Mouse (Mus musculus) liver, embryonic 13.5 days (tissue): ENCODE measurements at regions not wholly inside any gene's neighbourhood (a gene's known extent, or its start where the extent isn't known, plus 50 kb on each side); places are given as distances from the start of the nearest gene placed in this dataset.

Source experiments
- ATAC-seq: fragments of 200-750 bp; cut with Nextera tagmentation; 2 replicates; pipeline ENCODE4 v1.8.0; 2017; ENCODE audit warnings: low read depth, mild to moderate bottlenecking, moderate number of reproducible peaks, moderate library complexity
- DNase-seq: peaks from one replicate; pipeline ENCODE4 v3.0.0; 2022
- H3K27ac ChIP-seq: fragments of 300-500 bp; sonication (generic); 2 replicates; pipeline ENCODE4 v1.5.1; 2015; ENCODE audit warnings: moderate library complexity, mild to moderate bottlenecking, inconsistent platforms
- H3K27me3 ChIP-seq: fragments of 300-500 bp; sonication (generic); 2 replicates; pipeline ENCODE4 v1.6.1; 2015; ENCODE audit warnings: mild to moderate bottlenecking, inconsistent platforms
- H3K36me3 ChIP-seq: fragments of 300-500 bp; sonication (generic); 2 replicates; pipeline ENCODE4 v1.6.1; 2015; ENCODE audit warnings: mild to moderate bottlenecking, inconsistent platforms
- H3K4me1 ChIP-seq: fragments of 300-500 bp; sonication (generic); replicated peaks from 2 replicates; pipeline ENCODE4 v1.6.1; 2015; ENCODE audit warnings: inconsistent platforms
- H3K4me2 ChIP-seq: fragments of 300-500 bp; sonication (generic); 2 replicates; pipeline ENCODE4 v1.6.1; 2015; ENCODE audit warnings: inconsistent platforms, mild to moderate bottlenecking, moderate library complexity
- H3K4me3 ChIP-seq: fragments of 300-500 bp; sonication (generic); replicated peaks from 2 replicates; pipeline ENCODE4 v1.5.1; 2015; ENCODE audit warnings: mild to moderate bottlenecking, inconsistent platforms
- H3K9ac ChIP-seq: fragments of 300-500 bp; sonication (generic); 2 replicates; pipeline ENCODE4 v1.6.1; 2015; ENCODE audit warnings: mild to moderate bottlenecking, inconsistent platforms
- H3K9me3 ChIP-seq: fragments of 300-500 bp; sonication (generic); replicated peaks from 2 replicates; pipeline ENCODE4 v1.6.1; 2016; ENCODE audit warnings: inconsistent platforms
- WGBS: fragments of 180-500 bp; shearing (Covaris S2); methylation state at CpG from one replicate; pipeline ENCODE4 v1.1.7; 2015; ENCODE audit not compliant: insufficient replicate concordance; 5-methylcytosine and 5-hydroxymethylcytosine counted together

DNA sequence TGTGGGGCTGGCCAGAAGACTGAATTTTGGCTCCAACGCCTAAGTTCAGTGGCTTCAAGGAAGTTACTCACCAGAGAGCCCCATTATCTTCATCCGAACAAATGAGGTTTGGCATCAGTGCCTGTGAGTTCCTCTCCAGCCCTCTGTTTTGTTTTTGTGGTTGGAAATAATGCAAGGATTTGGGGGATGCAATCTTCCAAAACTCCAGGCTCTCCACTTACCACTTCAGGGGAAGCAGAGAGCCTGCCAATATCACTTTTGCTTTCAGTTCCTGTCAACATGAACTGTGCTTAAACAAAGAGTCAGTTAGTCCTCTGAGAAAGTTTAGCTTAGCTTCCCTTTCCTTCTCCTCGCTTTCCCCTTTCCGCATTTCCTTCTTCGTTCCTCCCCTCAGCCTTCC, 189.4 kb upstream of the Hmga2 start:
- Histone ChIP-seq H3K27me3 (no peaks in the 10 kb centered on the region), H3K4me2 (no peak overlapping the region), H3K4me1 (0 out of 2 replicates have a peak, but pooled peaks cover 7% of the 10 kb centered on the region), H3K9ac (no peak overlapping the region), H3K9me3 (no peaks in the 10 kb centered on the region), H3K36me3 (no peaks in the 10 kb centered on the region), H3K4me3 (no peak overlapping the region), H3K27ac (no peak overlapping the region)
- DNase-seq (no peak), ATAC-seq (no peak)
- WGBS = 16% methylated on average over 5 of the region's 5 CpGs

DNA sequence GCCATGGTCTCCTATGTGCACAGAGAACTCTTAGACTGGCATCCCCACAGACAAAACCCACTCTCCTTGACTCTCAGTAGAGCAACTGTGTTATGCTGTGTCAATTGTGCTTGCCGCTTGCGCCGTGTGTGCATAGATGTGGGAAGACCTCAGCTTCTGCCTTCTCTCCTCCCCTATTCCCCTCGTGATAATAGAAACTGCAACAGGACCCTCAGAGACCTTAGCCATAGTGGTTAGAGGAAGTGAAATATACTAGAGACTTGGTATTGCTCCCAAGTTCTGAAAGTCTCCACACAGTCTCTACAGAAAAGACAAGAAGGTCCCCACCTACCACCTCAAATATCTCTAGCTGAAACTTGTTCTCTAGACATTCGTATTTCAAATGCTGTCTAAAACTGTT, 188.2 kb upstream of the Hmga2 start:
- H3K9ac ChIP-seq = no peak overlapping the region
- H3K4me3 ChIP-seq = no peak overlapping the region
- no peak overlapping the region for H3K27ac ChIP-seq
- no peaks in the 10 kb centered on the region for H3K36me3 ChIP-seq
- no peak overlapping the region for H3K4me2 ChIP-seq
- DNase-seq (no peak), ATAC-seq (no peak)
- H3K9me3 ChIP-seq = no peaks in the 10 kb centered on the region
- H3K27me3 ChIP-seq = no peaks in the 10 kb centered on the region
- WGBS = 64% methylated on average over 5 of the region's 5 CpGs
- H3K4me1 ChIP-seq = 0 out of 2 replicates have a peak, but pooled peaks cover 7% of the 10 kb centered on the region

GRCm38 (mm10) chr10:120663396-120663795, 187.1 kb upstream of the Hmga2 start:
- Histone ChIP-seq H3K4me2 (no peak overlapping the region), H3K4me1 (0 out of 2 replicates have a peak, but pooled peaks cover 7% of the 10 kb centered on the region), H3K36me3 (no peaks in the 10 kb centered on the region), H3K9me3 (no peaks in the 10 kb centered on the region), H3K27me3 (no peaks in the 10 kb centered on the region), H3K27ac (no peak overlapping the region), H3K4me3 (no peak overlapping the region), H3K9ac (no peak overlapping the region)
- ATAC-seq (no peak), DNase-seq (no peak)
- WGBS = 61% methylated on average over 11 of the region's 11 CpGs

GRCm38 (mm10) chr10:120660503-120660902, 184.2 kb upstream of the Hmga2 start:
- H3K4me2 ChIP-seq = no peak overlapping the region
- H3K27ac ChIP-seq = no peak overlapping the region
- ATAC-seq (no peak), DNase-seq (no peak)
- no peaks in the 10 kb centered on the region for H3K36me3 ChIP-seq
- no peak overlapping the region for H3K4me3 ChIP-seq
- 48% methylated on average over 6 of the region's 6 CpGs for WGBS
- H3K9ac ChIP-seq = no peak overlapping the region
- H3K27me3 ChIP-seq = no peaks in the 10 kb centered on the region
- 0 out of 2 replicates have a peak, but pooled peaks cover 2% of the 10 kb centered on the region for H3K4me1 ChIP-seq
- no peaks in the 10 kb centered on the region for H3K9me3 ChIP-seq

DNA sequence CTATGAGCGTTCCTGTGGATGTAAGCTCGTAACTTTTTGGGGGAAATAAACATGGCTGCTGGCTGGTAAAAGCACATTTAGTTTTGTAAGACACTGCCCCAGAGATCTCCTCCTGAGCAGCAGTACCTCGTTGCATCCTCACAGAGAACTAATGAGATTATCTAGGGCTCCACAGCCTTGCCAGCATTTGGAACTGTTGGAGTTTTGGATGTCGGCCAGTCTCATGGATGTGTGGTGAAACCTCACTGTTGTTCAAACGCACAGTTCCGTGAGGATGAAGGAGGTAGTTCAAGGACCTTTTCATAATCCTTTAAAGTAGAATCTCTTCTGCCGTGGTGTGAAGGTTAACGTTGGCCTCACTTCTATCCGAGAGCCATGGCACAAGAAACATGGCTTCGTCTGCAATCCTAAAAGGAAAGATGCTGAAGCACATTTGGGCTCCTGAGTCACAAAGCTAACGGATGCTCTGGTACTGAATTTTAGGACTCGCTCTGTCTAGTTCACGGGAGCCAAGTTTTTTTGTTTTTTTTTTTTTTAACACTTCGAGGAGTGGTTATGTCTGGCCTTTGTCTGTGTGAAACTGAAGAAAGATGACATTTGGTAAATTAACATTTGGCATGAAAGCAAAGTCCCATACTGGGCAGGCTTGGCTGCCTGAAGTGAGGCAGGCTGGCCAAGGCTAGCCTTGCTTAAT, 179.1 kb upstream of the Hmga2 start:
- 0 out of 2 replicates have a peak, but pooled peaks cover 3% of the 10 kb centered on the region for H3K4me1 ChIP-seq
- ATAC-seq (no peak), DNase-seq (no peak)
- no peaks in the 10 kb centered on the region for H3K36me3 ChIP-seq
- WGBS = 70% methylated on average over 14 of the region's 14 CpGs
- H3K4me2 ChIP-seq = no peak overlapping the region
- no peak overlapping the region for H3K4me3 ChIP-seq
- H3K27ac ChIP-seq = no peak overlapping the region
- no peaks in the 10 kb centered on the region for H3K9me3 ChIP-seq
- no peak overlapping the region for H3K9ac ChIP-seq
- no peaks in the 10 kb centered on the region for H3K27me3 ChIP-seq

- no peaks in the 10 kb centered on the region for H3K27me3 ChIP-seq
- H3K4me2 ChIP-seq = no peak overlapping the region
- no peak overlapping the region for H3K27ac ChIP-seq
- H3K9ac ChIP-seq = no peak overlapping the region
- H3K4me1 ChIP-seq = 0 out of 2 replicates have a peak, but pooled peaks cover 3% of the 10 kb centered on the region
- no peak for DNase-seq
- WGBS = 60% methylated on average over 6 of the region's 6 CpGs
- ATAC-seq = no peak
- no peaks in the 10 kb centered on the region for H3K36me3 ChIP-seq
- no peak overlapping the region for H3K4me3 ChIP-seq
- no peaks in the 10 kb centered on the region for H3K9me3 ChIP-seq
Observed at GRCm38 (mm10) chr10:120652525-120653215, 176.4 kb upstream of the Hmga2 start.

DNA sequence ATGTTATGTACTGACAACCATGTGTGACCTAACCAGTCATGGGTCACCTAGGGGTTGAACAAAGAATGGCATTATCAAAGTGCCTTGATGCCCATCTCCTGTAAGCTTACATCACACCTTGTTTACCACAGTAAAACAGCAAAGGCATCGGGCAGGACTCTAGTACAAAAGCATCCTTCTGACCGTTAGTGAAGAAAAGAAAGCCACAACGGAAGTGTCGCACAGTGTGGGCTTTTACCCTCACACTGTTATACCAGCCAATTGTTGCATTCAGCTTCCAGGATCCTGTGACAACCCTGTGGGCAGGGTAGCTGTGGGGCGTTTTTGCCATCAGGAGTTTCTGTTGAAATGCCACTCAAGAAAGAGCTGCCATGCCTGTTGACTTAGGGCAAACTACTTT, 175.6 kb upstream of the Hmga2 start:
- Histone ChIP-seq H3K27me3 (no peaks in the 10 kb centered on the region), H3K27ac (no peak overlapping the region), H3K9ac (no peak overlapping the region), H3K9me3 (no peaks in the 10 kb centered on the region), H3K4me1 (0 out of 2 replicates have a peak, but pooled peaks cover 6% of the 10 kb centered on the region), H3K4me3 (no peak overlapping the region), H3K36me3 (no peaks in the 10 kb centered on the region), H3K4me2 (no peak overlapping the region)
- no peak for ATAC-seq
- WGBS = 71% methylated on average over 5 of the region's 5 CpGs
- no peak for DNase-seq

DNA sequence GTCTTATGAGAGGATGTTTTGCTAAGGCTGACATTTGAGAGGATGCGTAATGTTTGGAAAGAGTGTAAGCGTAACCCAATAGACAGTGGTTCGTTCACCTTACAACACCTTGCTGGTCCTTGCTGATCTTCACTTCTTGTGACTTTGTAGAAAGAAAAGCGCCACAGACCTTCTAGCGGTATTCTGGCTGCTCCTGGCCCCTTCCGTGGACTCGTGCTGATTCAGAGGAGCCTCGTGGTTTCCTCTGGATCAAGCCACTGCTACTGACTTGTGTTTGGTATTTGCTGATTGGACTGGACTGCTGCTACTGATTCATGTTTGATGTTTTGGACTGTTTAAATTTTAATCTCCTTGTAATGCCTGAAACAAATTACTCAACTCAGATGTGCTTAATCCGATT, 174.1 kb upstream of the Hmga2 start:
- no peaks in the 10 kb centered on the region for H3K36me3 ChIP-seq
- no peak overlapping the region for H3K4me2 ChIP-seq
- no peak for DNase-seq

DNA sequence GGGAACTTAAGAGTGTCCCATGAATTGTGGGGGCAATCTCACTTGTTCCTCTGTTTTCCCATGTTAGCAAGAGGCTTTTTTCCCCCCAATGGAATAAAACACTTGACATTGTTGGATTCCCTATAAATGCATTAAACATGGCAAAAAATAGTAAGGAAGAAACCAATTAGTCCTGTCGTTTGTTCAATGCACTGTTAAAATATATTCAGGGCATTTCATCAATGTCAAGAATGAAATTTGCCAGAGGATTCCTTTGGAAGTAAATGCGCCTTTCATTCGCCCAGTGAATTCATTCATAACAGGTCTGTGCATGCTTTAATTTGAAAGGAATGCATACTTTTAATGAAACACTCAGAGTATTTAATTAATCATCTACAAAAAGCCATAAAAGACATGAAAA, 172.5 kb upstream of the Hmga2 start:
- H3K4me1 ChIP-seq = 0 out of 2 replicates have a peak, but pooled peaks cover 13% of the 10 kb centered on the region
- no peak overlapping the region for H3K4me3 ChIP-seq
- H3K27ac ChIP-seq = no peak overlapping the region
- no peak overlapping the region for H3K9ac ChIP-seq
- no peak overlapping the region for H3K4me2 ChIP-seq
- H3K36me3 ChIP-seq = no peaks in the 10 kb centered on the region
- H3K27me3 ChIP-seq = no peaks in the 10 kb centered on the region
- WGBS = 68% methylated on average over 3 of the region's 3 CpGs
- ATAC-seq (no peak), DNase-seq (no peak)
- H3K9me3 ChIP-seq = no peaks in the 10 kb centered on the region

More for the DNA sequence above, 174.1 kb upstream of the Hmga2 start:
- Histone ChIP-seq H3K9ac (no peak overlapping the region), H3K9me3 (no peaks in the 10 kb centered on the region), H3K27me3 (no peaks in the 10 kb centered on the region), H3K4me1 (0 out of 2 replicates have a peak, but pooled peaks cover 13% of the 10 kb centered on the region), H3K4me3 (no peak overlapping the region), H3K27ac (no peak overlapping the region)
- ATAC-seq = no peak
- WGBS = 68% methylated on average over 9 of the region's 9 CpGs

DNA sequence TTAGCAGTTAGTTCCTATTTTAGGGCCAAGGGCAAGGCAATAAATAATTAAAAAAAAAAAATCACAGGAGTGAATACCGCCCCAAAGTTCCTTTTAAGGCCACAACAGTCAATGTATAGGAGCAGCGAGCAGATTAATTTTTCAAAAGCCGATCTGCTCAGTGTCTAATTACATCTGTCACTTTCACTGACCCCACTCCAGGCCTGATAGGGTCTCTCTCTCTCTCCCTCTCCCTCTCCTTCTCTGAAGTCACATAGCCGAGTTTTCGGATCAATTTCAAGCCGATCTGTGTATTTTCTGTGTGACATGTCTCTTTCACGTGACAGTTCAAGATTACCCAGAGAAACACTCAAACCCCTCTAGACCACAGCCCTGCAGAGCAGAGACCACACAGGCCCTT, 171.8 kb upstream of the Hmga2 start:
- Histone ChIP-seq H3K4me3 (no peak overlapping the region), H3K9me3 (no peaks in the 10 kb centered on the region), H3K36me3 (no peaks in the 10 kb centered on the region), H3K27me3 (no peaks in the 10 kb centered on the region), H3K9ac (no peak overlapping the region), H3K27ac (no peak overlapping the region), H3K4me2 (no peak overlapping the region), H3K4me1 (0 out of 2 replicates have a peak, but pooled peaks cover 10% of the 10 kb centered on the region)
- DNase-seq = no peak
- WGBS = 61% methylated on average over 7 of the region's 7 CpGs
- ATAC-seq = no peak

DNA sequence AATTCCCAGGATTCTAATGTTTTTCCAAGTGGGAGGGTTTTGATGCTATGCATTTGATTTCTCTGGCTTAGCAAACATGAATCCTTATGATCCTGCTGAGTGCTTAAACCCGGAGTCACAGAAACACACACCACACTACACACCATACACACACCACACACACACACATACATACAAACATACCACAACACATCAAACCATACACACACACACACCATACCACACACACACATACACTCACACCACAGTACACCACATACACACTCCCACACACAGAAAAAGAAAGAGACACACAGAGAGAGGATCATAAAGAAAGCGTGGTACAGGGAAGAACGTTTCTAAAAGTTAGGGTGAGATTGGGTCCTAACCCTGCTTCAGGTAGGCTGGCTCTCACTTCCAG, 171.1 kb upstream of the Hmga2 start:
- H3K4me2 ChIP-seq = no peak overlapping the region
- no peak overlapping the region for H3K27ac ChIP-seq
- WGBS = 61% methylated on average over 3 of the region's 3 CpGs

More for the DNA sequence above, 171.1 kb upstream of the Hmga2 start:
- no peak overlapping the region for H3K9ac ChIP-seq
- no peak for DNase-seq
- H3K27me3 ChIP-seq = no peaks in the 10 kb centered on the region
- ATAC-seq = no peak
- H3K9me3 ChIP-seq = no peaks in the 10 kb centered on the region
- H3K4me1 ChIP-seq = 0 out of 2 replicates have a peak, but pooled peaks cover 10% of the 10 kb centered on the region
- no peak overlapping the region for H3K4me3 ChIP-seq
- H3K36me3 ChIP-seq = no peaks in the 10 kb centered on the region
